Comparison of ENCODE assay signal across 19 mouse cellular contexts in the genomic region with DNA sequence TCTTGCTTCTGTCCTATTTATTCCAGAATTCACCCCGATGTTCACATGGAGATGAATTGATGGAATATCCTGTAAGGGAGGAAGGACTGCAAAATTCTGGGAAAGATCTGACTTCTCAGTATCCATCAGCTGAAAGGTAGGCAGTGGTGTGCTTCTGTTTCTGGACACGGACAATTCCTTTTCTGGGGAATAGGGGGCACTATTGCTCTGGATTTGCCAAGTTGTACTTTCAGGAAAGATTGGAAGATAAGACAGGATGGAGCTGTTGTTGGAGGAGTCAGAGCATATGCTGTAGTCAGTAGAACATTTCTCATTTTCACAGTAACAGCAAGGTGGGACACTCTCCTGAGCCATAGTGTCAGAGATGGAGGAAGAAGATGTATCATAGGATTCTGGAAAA. TPM values are rescaled to one million over a fixed set of nuclear protein-coding genes. Genes with fewer than 3 reads are reported as not detected.
"Had no signal": no experiment of that assay in that cellular context is flagged by ENCODE, and none has a peak within 500 bp of the region (broad histone marks: within the 10 kb centered on the region; RNA-seq: fewer than 3 reads in every experiment).

No protein-coding gene starts in this region.

- H3K27ac ChIP-seq: limb, embryonic 10.5 days; liver, embryonic 15.5 days; midbrain, embryonic 13.5 days had no signal

- H3K4me1 ChIP-seq: limb, embryonic 10.5 days; liver, embryonic 15.5 days; midbrain, embryonic 13.5 days had no signal

- H3K9me3 ChIP-seq: limb, embryonic 10.5 days; liver, embryonic 15.5 days had no signal

- H3K36me3 ChIP-seq: limb, embryonic 10.5 days; liver, embryonic 15.5 days; midbrain, embryonic 13.5 days had no signal

- ATAC-seq: lung, postnatal 0 days; midbrain, embryonic 13.5 days had no signal

- H3K9ac ChIP-seq: liver, embryonic 15.5 days; midbrain, embryonic 13.5 days had no signal

- H3K4me2 ChIP-seq: liver, embryonic 11.5 days; liver, embryonic 15.5 days; midbrain, embryonic 13.5 days had no signal

- H3K27me3 ChIP-seq: liver, embryonic 15.5 days; midbrain, embryonic 13.5 days had no signal

- DNase-seq: kidney, postnatal 25 days; layer of hippocampus, adult 9-11 months; lung, adult 2 months; lung, postnatal 36 days; right cerebral cortex, postnatal 4 days; thymus, postnatal 36 days had no signal

- H3K4me3 ChIP-seq: limb, embryonic 10.5 days; liver, embryonic 15.5 days; midbrain, embryonic 13.5 days had no signal

RNA-seq across cellular contexts. Expression of a gene that starts 19.9 kb away (rescaled TPM):
- total RNA-seq: left cerebral cortex, postnatal 10 days; megakaryocyte progenitor cell, adult 5-6 weeks; midbrain, postnatal 0 days had no signal
- polyA plus RNA-seq: kidney, embryonic 16.5 days; limb, embryonic 10.5 days; limb, embryonic 14.5 days; liver, embryonic 11.5 days; liver, embryonic 15.5 days; lung, adult 2 months; lung, postnatal 0 days; midbrain, embryonic 13.5 days; midbrain, postnatal 0 days; neural tube, embryonic 14.5 days; stomach, embryonic 16.5 days; thymus, postnatal 0 days had no signal
